Mouse (Mus musculus): ENCODE data around the gene Cstad. TPM values are rescaled to one million over a fixed set of nuclear protein-coding genes. Genes with fewer than 3 reads are reported as not detected.

The Cstad gene
- total and polyA plus RNA-seq, 3 experiments: not detected

DNA sequence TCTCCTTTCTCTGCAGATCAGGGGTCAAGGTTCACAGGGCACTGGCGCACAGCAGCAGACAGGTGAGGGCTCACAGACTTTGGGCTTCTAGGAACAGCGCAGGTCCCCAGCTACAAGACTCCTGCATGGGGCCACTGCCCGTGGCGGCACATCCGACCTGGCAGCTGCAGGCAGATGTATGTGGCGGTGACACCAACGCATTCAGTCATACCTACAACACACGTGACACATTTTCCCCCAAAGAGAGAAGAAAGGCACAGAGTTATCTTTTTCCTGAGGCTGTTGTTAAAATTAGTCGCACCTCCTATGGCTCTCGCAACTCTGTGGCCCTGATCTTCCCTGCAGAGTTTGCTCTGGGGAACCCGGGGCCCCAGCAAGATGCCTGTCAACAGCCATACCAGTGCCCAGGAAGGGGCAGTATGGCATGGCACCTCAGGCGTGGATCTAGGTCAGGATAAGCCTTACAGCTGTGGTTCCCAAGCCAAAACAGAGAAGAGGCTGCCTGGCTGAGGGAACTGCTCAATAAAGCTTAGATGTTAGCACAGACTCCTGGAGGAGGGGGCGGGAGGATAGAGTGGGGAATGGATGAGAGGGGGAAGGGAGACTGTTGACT lies 53.1 kb downstream of the Cstad start:
- Histone ChIP-seq H3K4me1 (ENCODE audit: control insufficient read depth in 1 of 2, insufficient read depth in 2 of 2, low read length in 2 of 2) (no peaks in the 10 kb centered on the region), H3K27ac (ENCODE audit: control insufficient read depth, low read depth, low read length) (no peak overlapping the region), H3K4me3 (ENCODE audit: control insufficient read depth in 1 of 2, insufficient read depth in 1 of 2, low read depth in 2 of 2, low read length in 2 of 2) (no peak overlapping the region), H3K27me3 (ENCODE audit: control insufficient read depth in 1 of 2, insufficient read depth in 2 of 2, low read length in 2 of 2) (no peaks in the 10 kb centered on the region; a peak in 2 of 4 replicates), H3K9ac (ENCODE audit: control insufficient read depth, low read depth, low read length, poor library complexity, severe bottlenecking) (no peak overlapping the region), H3K79me2 (ENCODE audit: control insufficient read depth, insufficient read depth, low read length, poor library complexity) (no peaks in the 10 kb centered on the region), H3K36me3 (ENCODE audit: control insufficient read depth in 1 of 2, insufficient read depth in 2 of 2, low read length in 2 of 2) (no peaks in the 10 kb centered on the region), H3K9me3 (replicated peaks; ENCODE audit: insufficient read depth, low read length) (no peaks in the 10 kb centered on the region)
- DNase-seq (ENCODE audit: low read depth, low spot score): no peak
- TF ChIP-seq POLR2A (IDR thresholded peaks at IDR 0.05; ENCODE audit: control insufficient read depth in 1 of 2, insufficient read depth in 1 of 2, low read depth in 1 of 2, low read length in 2 of 2, poor library complexity in 1 of 2) (no peak), MEF2A (IDR thresholded peaks at IDR 0.05; ENCODE audit: extremely low read depth, insufficient replicate concordance, low read depth, low read length, poor library complexity, severe bottlenecking) (no peak), TCF12 (IDR thresholded peaks at IDR 0.05; ENCODE audit: low read depth, low read length) (no peak), E2F4 (IDR thresholded peaks at IDR 0.05; ENCODE audit: borderline replicate concordance, low read depth, low read length) (no peak), ZNF384 (IDR thresholded peaks at IDR 0.05; ENCODE audit: low read depth, low read length) (no peak), USF2 (IDR thresholded peaks at IDR 0.05; ENCODE audit: borderline replicate concordance in 1 of 2, insufficient read depth in 1 of 2, low read depth in 1 of 2, low read length in 2 of 2) (no peak), TAL1 (IDR thresholded peaks at IDR 0.05; ENCODE audit: low read length) (no peak), GABPA (IDR thresholded peaks at IDR 0.05; ENCODE audit: low read depth, low read length) (no peak), NELFE (IDR thresholded peaks at IDR 0.05; ENCODE audit: low read depth, low read length) (no peak), ZMIZ1 (IDR thresholded peaks at IDR 0.05; ENCODE audit: low read depth, low read length) (no peak)

DNA sequence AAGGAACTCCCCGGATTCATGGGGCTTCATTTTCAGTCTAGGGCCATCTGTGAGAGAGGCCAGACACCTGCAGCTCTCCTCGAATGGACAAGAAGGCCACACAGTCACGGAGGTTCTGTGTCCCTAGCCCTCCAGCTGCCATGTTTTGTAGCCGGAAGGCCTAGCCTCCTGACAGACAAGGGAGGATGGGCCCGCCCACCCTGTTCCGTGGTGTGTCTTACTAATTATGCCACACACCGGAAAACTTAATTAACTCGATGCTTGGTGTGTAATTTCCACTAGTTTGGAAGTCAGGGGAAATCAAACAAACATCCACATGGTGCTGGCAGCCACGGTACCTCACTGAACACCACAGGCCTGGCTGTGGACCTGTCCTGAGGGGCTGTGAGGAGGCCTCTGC lies 55.4 kb downstream of the Cstad start:
- TF ChIP-seq TCF12 (IDR thresholded peaks at IDR 0.05; ENCODE audit: low read depth, low read length) (no peak), MEF2A (IDR thresholded peaks at IDR 0.05; ENCODE audit: extremely low read depth, insufficient replicate concordance, low read depth, low read length, poor library complexity, severe bottlenecking) (no peak), MYB (IDR thresholded peaks at IDR 0.05; ENCODE audit: low read depth, low read length) (no peak), GATA1 (IDR thresholded peaks at IDR 0.05; ENCODE audit: low read depth, low read length) (no peak), SMC3 (IDR thresholded peaks at IDR 0.05; ENCODE audit: low read depth, low read length) (no peak), USF1 (IDR thresholded peaks at IDR 0.05; ENCODE audit: low read depth, low read length) (no peak), ZMIZ1 (IDR thresholded peaks at IDR 0.05; ENCODE audit: low read depth, low read length) (no peak), NRF1 (IDR thresholded peaks at IDR 0.05; ENCODE audit: insufficient read depth, low read depth, low read length, poor library complexity, severe bottlenecking) (no peak), NELFE (IDR thresholded peaks at IDR 0.05; ENCODE audit: low read depth, low read length) (no peak), RAD21 (IDR thresholded peaks at IDR 0.05; ENCODE audit: low read depth, low read length) (no peak), POLR2AphosphoS2 (IDR thresholded peaks at IDR 0.05; ENCODE audit: low read length) (no peak), SIN3A (IDR thresholded peaks at IDR 0.05; ENCODE audit: low read length) (no peak), CTCF (IDR thresholded peaks at IDR 0.05 in 2 of 3, conservative IDR thresholded peaks at IDR 0.05 in 1 of 3; ENCODE audit: control insufficient read depth in 1 of 3, insufficient read depth in 1 of 3, low read depth in 2 of 3, low read length in 3 of 3, poor library complexity in 1 of 3, severe bottlenecking in 1 of 3) (no peak), HCFC1 (IDR thresholded peaks at IDR 0.05; ENCODE audit: low read depth, low read length) (no peak), JUND (IDR thresholded peaks at IDR 0.05; ENCODE audit: low read depth, low read length) (no peak), POLR2A (IDR thresholded peaks at IDR 0.05; ENCODE audit: control insufficient read depth in 1 of 2, insufficient read depth in 1 of 2, low read depth in 1 of 2, low read length in 2 of 2, poor library complexity in 1 of 2) (no peak), E2F4 (IDR thresholded peaks at IDR 0.05; ENCODE audit: borderline replicate concordance, low read depth, low read length) (no peak), ZC3H11A (IDR thresholded peaks at IDR 0.05; ENCODE audit: low read depth, low read length) (no peak), POLR2AphosphoS5 (IDR thresholded peaks at IDR 0.05; ENCODE audit: borderline replicate concordance, low read depth, low read length) (no peak)
- no peak overlapping the region for H3K9ac ChIP-seq (ENCODE audit: control insufficient read depth, low read depth, low read length, poor library complexity, severe bottlenecking)
- H3K4me3 ChIP-seq (ENCODE audit: control insufficient read depth in 1 of 2, insufficient read depth in 1 of 2, low read depth in 2 of 2, low read length in 2 of 2): no peak overlapping the region
- H3K4me1 ChIP-seq (ENCODE audit: control insufficient read depth in 1 of 2, insufficient read depth in 2 of 2, low read length in 2 of 2): no peaks in the 10 kb centered on the region
- no peaks in the 10 kb centered on the region for H3K79me2 ChIP-seq (ENCODE audit: control insufficient read depth, insufficient read depth, low read length, poor library complexity)
- no peak for DNase-seq (ENCODE audit: low read depth, low spot score)
- H3K9me3 ChIP-seq (replicated peaks; ENCODE audit: insufficient read depth, low read length): no peaks in the 10 kb centered on the region
- no peak overlapping the region for H3K27ac ChIP-seq (ENCODE audit: control insufficient read depth, low read depth, low read length)
- no peaks in the 10 kb centered on the region; a peak in 3 of 4 replicates for H3K27me3 ChIP-seq (ENCODE audit: control insufficient read depth in 1 of 2, insufficient read depth in 2 of 2, low read length in 2 of 2)
- H3K36me3 ChIP-seq (ENCODE audit: control insufficient read depth in 1 of 2, insufficient read depth in 2 of 2, low read length in 2 of 2): no peaks in the 10 kb centered on the region

All from MEL (cell line).